Mouse (Mus musculus): ENCODE measurements around the gene Eef2kmt. TPM values are rescaled to one million over a fixed set of nuclear protein-coding genes. Genes with fewer than 3 reads are reported as not detected.

Gene Eef2kmt
- 25.7 and 26.2 TPM in 2 replicates for polyA plus RNA-seq (2015; fragmentation: Nextera tagmentation; extraction: Ambion mirVana)

- Histone ChIP-seq H3K9me3 (replicated peaks; ENCODE audit: control insufficient read depth, low read length) (no peaks in the 10 kb centered on the region), H3K4me1 (ENCODE audit: control insufficient read depth, insufficient read depth, low read length) (peaks cover 11% of the 10 kb centered on the region; the same call in 1 of the 2 replicates), H3K27me3 (ENCODE audit: control insufficient read depth, insufficient read depth, low read length) (no peaks in the 10 kb centered on the region), H3K27ac (ENCODE audit: low read length) (peak within 1 kb of the TSS; percentile 78), H3K4me2 (ENCODE audit: low read depth, low read length) (peak within 1 kb of the TSS; percentile 81), H3K36me3 (ENCODE audit: control insufficient read depth, insufficient read depth) (peaks cover 6% of the 10 kb centered on the region), H3K4me3 (ENCODE audit: low read length) (peak within 1 kb of the TSS; percentile 60), H3K9ac (ENCODE audit: low read length) (peak within 1 kb of the TSS; percentile 77)
- 2% methylated on average over 57 of the region's 57 CpGs for WGBS
- peak; percentile 96 for ATAC-seq (replicated peaks; ENCODE audit: extremely low read depth, insufficient read depth, low FRiP score)
Observed at GRCm38 (mm10) chr16:5255779-5256496, at the start of gene Eef2kmt. TSS of gene Eef2kmt (minus strand) at chr16:5255983.

GRCm38 (mm10) chr16:5295238-5295637, 39.5 kb upstream of the Eef2kmt start:
- Histone ChIP-seq H3K36me3 (ENCODE audit: control insufficient read depth, insufficient read depth) (no peaks in the 10 kb centered on the region), H3K4me3 (ENCODE audit: low read length) (no peak overlapping the region), H3K27me3 (ENCODE audit: control insufficient read depth, insufficient read depth, low read length) (no peaks in the 10 kb centered on the region), H3K9me3 (replicated peaks; ENCODE audit: control insufficient read depth, low read length) (no peaks in the 10 kb centered on the region), H3K4me2 (ENCODE audit: low read depth, low read length) (no peak overlapping the region), H3K9ac (ENCODE audit: low read length) (no peak overlapping the region), H3K27ac (ENCODE audit: low read length) (no peak overlapping the region), H3K4me1 (ENCODE audit: control insufficient read depth, insufficient read depth, low read length) (no peaks in the 10 kb centered on the region)
- ATAC-seq (replicated peaks; ENCODE audit: extremely low read depth, insufficient read depth, low FRiP score) = no peak
- 50% methylated on average over 5 of the region's 5 CpGs for WGBS

- WGBS = 44% methylated on average over 3 of the region's 3 CpGs
Observed at GRCm38 (mm10) chr16:5285376-5285775, 29.6 kb upstream of the Eef2kmt start.

GRCm38 (mm10) chr16:5282686-5283085, 26.9 kb upstream of the Eef2kmt start:
- ATAC-seq (replicated peaks; ENCODE audit: extremely low read depth, insufficient read depth, low FRiP score) = no peak
- H3K27me3 ChIP-seq (ENCODE audit: control insufficient read depth, insufficient read depth, low read length) = no peaks in the 10 kb centered on the region; the same call in 1 of the 2 replicates
- no peaks in the 10 kb centered on the region for H3K36me3 ChIP-seq (ENCODE audit: control insufficient read depth, insufficient read depth)
- no peak overlapping the region for H3K4me2 ChIP-seq (ENCODE audit: low read depth, low read length)
- no peak overlapping the region for H3K27ac ChIP-seq (ENCODE audit: low read length)
- no peak overlapping the region for H3K9ac ChIP-seq (ENCODE audit: low read length)
- no peak overlapping the region for H3K4me3 ChIP-seq (ENCODE audit: low read length)
- H3K4me1 ChIP-seq (ENCODE audit: control insufficient read depth, insufficient read depth, low read length) = no peaks in the 10 kb centered on the region
- H3K9me3 ChIP-seq (replicated peaks; ENCODE audit: control insufficient read depth, low read length) = no peaks in the 10 kb centered on the region
- 81% methylated on average over 9 of the region's 9 CpGs for WGBS

More at GRCm38 (mm10) chr16:5285376-5285775, 29.6 kb upstream of the Eef2kmt start:
- no peaks in the 10 kb centered on the region for H3K4me1 ChIP-seq (ENCODE audit: control insufficient read depth, insufficient read depth, low read length)
- H3K4me2 ChIP-seq (ENCODE audit: low read depth, low read length) = no peak overlapping the region
- H3K4me3 ChIP-seq (ENCODE audit: low read length) = no peak overlapping the region
- H3K9ac ChIP-seq (ENCODE audit: low read length) = no peak overlapping the region
- no peaks in the 10 kb centered on the region; the same call in 1 of the 2 replicates for H3K27me3 ChIP-seq (ENCODE audit: control insufficient read depth, insufficient read depth, low read length)
- H3K9me3 ChIP-seq (replicated peaks; ENCODE audit: control insufficient read depth, low read length) = no peaks in the 10 kb centered on the region
- no peak overlapping the region for H3K27ac ChIP-seq (ENCODE audit: low read length)
- no peaks in the 10 kb centered on the region for H3K36me3 ChIP-seq (ENCODE audit: control insufficient read depth, insufficient read depth)
- ATAC-seq (replicated peaks; ENCODE audit: extremely low read depth, insufficient read depth, low FRiP score) = no peak

- no peaks in the 10 kb centered on the region for H3K4me1 ChIP-seq (ENCODE audit: control insufficient read depth, insufficient read depth, low read length)
- H3K4me2 ChIP-seq (ENCODE audit: low read depth, low read length) = no peak overlapping the region
- 79% methylated on average over 5 of the region's 5 CpGs for WGBS
- H3K36me3 ChIP-seq (ENCODE audit: control insufficient read depth, insufficient read depth) = no peaks in the 10 kb centered on the region
- H3K27ac ChIP-seq (ENCODE audit: low read length) = no peak overlapping the region
- H3K27me3 ChIP-seq (ENCODE audit: control insufficient read depth, insufficient read depth, low read length) = no peaks in the 10 kb centered on the region; the same call in 1 of the 2 replicates
- H3K9me3 ChIP-seq (replicated peaks; ENCODE audit: control insufficient read depth, low read length) = no peaks in the 10 kb centered on the region
- H3K9ac ChIP-seq (ENCODE audit: low read length) = no peak overlapping the region
- ATAC-seq (replicated peaks; ENCODE audit: extremely low read depth, insufficient read depth, low FRiP score) = no peak
- no peak overlapping the region for H3K4me3 ChIP-seq (ENCODE audit: low read length)
Observed at GRCm38 (mm10) chr16:5279571-5280222, 23.9 kb upstream of the Eef2kmt start.

- no peak overlapping the region for H3K27ac ChIP-seq (ENCODE audit: low read length)
- no peaks in the 10 kb centered on the region for H3K27me3 ChIP-seq (ENCODE audit: control insufficient read depth, insufficient read depth, low read length)
- no peak overlapping the region for H3K4me3 ChIP-seq (ENCODE audit: low read length)
- H3K9me3 ChIP-seq (replicated peaks; ENCODE audit: control insufficient read depth, low read length) = no peaks in the 10 kb centered on the region
- ATAC-seq (replicated peaks; ENCODE audit: extremely low read depth, insufficient read depth, low FRiP score) = no peak
- 70% methylated on average over 3 of the region's 3 CpGs for WGBS
- no peaks in the 10 kb centered on the region for H3K36me3 ChIP-seq (ENCODE audit: control insufficient read depth, insufficient read depth)
- H3K4me1 ChIP-seq (ENCODE audit: control insufficient read depth, insufficient read depth, low read length) = no peaks in the 10 kb centered on the region
- no peak overlapping the region for H3K9ac ChIP-seq (ENCODE audit: low read length)
- H3K4me2 ChIP-seq (ENCODE audit: low read depth, low read length) = no peak overlapping the region
Observed at GRCm38 (mm10) chr16:5272371-5272770, 16.6 kb upstream of the Eef2kmt start.

GRCm38 (mm10) chr16:5271411-5272035, 15.7 kb upstream of the Eef2kmt start:
- H3K36me3 ChIP-seq (ENCODE audit: control insufficient read depth, insufficient read depth) = no peaks in the 10 kb centered on the region
- WGBS = 76% methylated on average over 4 of the region's 4 CpGs
- H3K9ac ChIP-seq (ENCODE audit: low read length) = no peak overlapping the region
- H3K27ac ChIP-seq (ENCODE audit: low read length) = no peak overlapping the region
- no peaks in the 10 kb centered on the region for H3K9me3 ChIP-seq (replicated peaks; ENCODE audit: control insufficient read depth, low read length)
- H3K27me3 ChIP-seq (ENCODE audit: control insufficient read depth, insufficient read depth, low read length) = no peaks in the 10 kb centered on the region
- no peak overlapping the region for H3K4me2 ChIP-seq (ENCODE audit: low read depth, low read length)
- H3K4me1 ChIP-seq (ENCODE audit: control insufficient read depth, insufficient read depth, low read length) = no peaks in the 10 kb centered on the region
- H3K4me3 ChIP-seq (ENCODE audit: low read length) = no peak overlapping the region
- ATAC-seq (replicated peaks; ENCODE audit: extremely low read depth, insufficient read depth, low FRiP score) = no peak

GRCm38 (mm10) chr16:5263926-5264325, 8.1 kb upstream of the Eef2kmt start:
- Histone ChIP-seq H3K9me3 (replicated peaks; ENCODE audit: control insufficient read depth, low read length) (peaks cover 3% of the 10 kb centered on the region; the same call in 1 of the 2 replicates), H3K9ac (ENCODE audit: low read length) (no peak overlapping the region), H3K4me2 (ENCODE audit: low read depth, low read length) (no peak overlapping the region), H3K27me3 (ENCODE audit: control insufficient read depth, insufficient read depth, low read length) (no peaks in the 10 kb centered on the region), H3K36me3 (ENCODE audit: control insufficient read depth, insufficient read depth) (no peaks in the 10 kb centered on the region), H3K4me1 (ENCODE audit: control insufficient read depth, insufficient read depth, low read length) (no peaks in the 10 kb centered on the region), H3K27ac (ENCODE audit: low read length) (no peak overlapping the region), H3K4me3 (ENCODE audit: low read length) (no peak overlapping the region)
- WGBS = 84% methylated on average over 7 of the region's 7 CpGs
- no peak for ATAC-seq (replicated peaks; ENCODE audit: extremely low read depth, insufficient read depth, low FRiP score)

- WGBS = 64% methylated on average over 8 of the region's 8 CpGs
- H3K4me2 ChIP-seq (ENCODE audit: low read depth, low read length) = no peak overlapping the region
- H3K27ac ChIP-seq (ENCODE audit: low read length) = no peak overlapping the region
- H3K36me3 ChIP-seq (ENCODE audit: control insufficient read depth, insufficient read depth) = no peaks in the 10 kb centered on the region
- H3K9me3 ChIP-seq (replicated peaks; ENCODE audit: control insufficient read depth, low read length) = peaks cover 3% of the 10 kb centered on the region; the same call in 1 of the 2 replicates
- H3K27me3 ChIP-seq (ENCODE audit: control insufficient read depth, insufficient read depth, low read length) = no peaks in the 10 kb centered on the region
- no peak overlapping the region for H3K9ac ChIP-seq (ENCODE audit: low read length)
- no peak for ATAC-seq (replicated peaks; ENCODE audit: extremely low read depth, insufficient read depth, low FRiP score)
- H3K4me3 ChIP-seq (ENCODE audit: low read length) = no peak overlapping the region
- no peaks in the 10 kb centered on the region for H3K4me1 ChIP-seq (ENCODE audit: control insufficient read depth, insufficient read depth, low read length)
Observed at GRCm38 (mm10) chr16:5263156-5263555, 7.4 kb upstream of the Eef2kmt start.

Measured in heart, embryonic 16.5 days (tissue).